Mouse (Mus musculus) liver, adult 2 months (tissue): ENCODE results near the gene Sumf1. TPM values are rescaled to one million over a fixed set of nuclear protein-coding genes. Genes with fewer than 3 reads are reported as not detected.
A peak's percentile ranks its signal among the peaks of the same experiment; 100 is the strongest.

Experiments
- DNase-seq: peaks from one replicate; pipeline ENCODE4 v3.0.0-alpha.2; 2011; ENCODE audit warnings: low read depth, low spot score; ENCODE audit errors: extremely low read depth
- H3K27ac ChIP-seq: fragments of 200-500 bp; replicated peaks from 2 replicates; pipeline ENCODE4 v1.5.1; 2012; ENCODE audit warnings: low read depth, mild to moderate bottlenecking, control low read depth, inconsistent platforms, low read length; ENCODE audit not compliant: insufficient read depth
- H3K27me3 ChIP-seq: fragments of 200-500 bp; 2 replicates; pipeline ENCODE4 v1.6.1; 2012; ENCODE audit warnings: mild to moderate bottlenecking, moderate library complexity, low read length, inconsistent platforms; ENCODE audit not compliant: control insufficient read depth, insufficient read depth
- H3K36me3 ChIP-seq: fragments of 200-500 bp; 2 replicates; pipeline ENCODE4 v1.6.1; 2012; ENCODE audit warnings: low read length, inconsistent platforms; ENCODE audit not compliant: control insufficient read depth, insufficient read depth
- H3K4me1 ChIP-seq: fragments of 200-500 bp; 2 replicates; pipeline ENCODE4 v1.6.1; 2011; ENCODE audit warnings: low read length; ENCODE audit not compliant: control insufficient read depth, insufficient read depth
- H3K4me3 ChIP-seq: fragments of 200-500 bp; 2 replicates; pipeline ENCODE4 v1.5.1; 2011; ENCODE audit warnings: low read depth, mild to moderate bottlenecking, control low read depth, low read length, moderate library complexity; ENCODE audit not compliant: insufficient read depth
- H3K79me2 ChIP-seq: fragments of 200-500 bp; 2 replicates; pipeline ENCODE4 v1.6.1; 2012; ENCODE audit warnings: inconsistent platforms, mild to moderate bottlenecking, low read length, moderate library complexity; ENCODE audit not compliant: control insufficient read depth, insufficient read depth
- H3K9ac ChIP-seq: fragments of 200-500 bp; 2 replicates; pipeline ENCODE4 v1.6.1; 2012; ENCODE audit warnings: low read depth, mild to moderate bottlenecking, control low read depth, inconsistent platforms, low read length
- CTCF ChIP-seq: fragments of 200-500 bp; IDR thresholded peaks from 2 replicates; pipeline ENCODE4 v1.5.1; 2011; ENCODE audit warnings: low read depth, low read length, control low read depth
- POLR2A ChIP-seq: fragments of 200-500 bp; IDR thresholded peaks from 2 replicates; pipeline ENCODE4 v1.6.1; 2011; ENCODE audit warnings: low read length, control low read depth; ENCODE audit not compliant: insufficient read depth; ENCODE audit errors: extremely low read depth
- whole genome bisulfite sequencing: fragments of 180-500 bp; shearing (Covaris S2); methylation state at CpG from one replicate; pipeline ENCODE4 v1.1.7; 2018; 5-methylcytosine and 5-hydroxymethylcytosine counted together
- polyA plus RNA-seq: library from polyadenylated mRNA; depleted of rRNA; stranded (reverse); fragments of >200 nt; gene quantifications from 2 replicates; pipeline ENCODE4 v1.2.3, GENCODE M21; 2012
- total RNA-seq: library from RNA; depleted of rRNA; stranded (reverse); fragments of >200 nt; gene quantifications from 2 replicates; pipeline ENCODE4 v1.2.3, GENCODE M21; 2014

The Sumf1 gene
- total and polyA plus RNA-seq, 2 experiments = 20.5 to 23.3 TPM

GRCm38 (mm10) chr6:108098171-108098845 is 87.1 kb downstream of the Sumf1 start:
- Histone ChIP-seq H3K27ac (no peak overlapping the region), H3K79me2 (no peaks in the 10 kb centered on the region), H3K27me3 (no peaks in the 10 kb centered on the region), H3K36me3 (no peaks in the 10 kb centered on the region), H3K4me1 (peaks cover 12% of the 10 kb centered on the region), H3K4me3 (no peak overlapping the region), H3K9ac (peak overlapping the region; percentile 42; the same call in 1 of the 2 replicates)
- peak; percentile 79 for DNase-seq
- WGBS = 11% methylated on average over 9 of the region's 9 CpGs
- TF ChIP-seq CTCF (peak; percentile 36; the same call in 1 of the 2 replicates), POLR2A (no peak)

GRCm38 (mm10) chr6:108095445-108095844 is 89.9 kb downstream of the Sumf1 start:
- Histone ChIP-seq H3K27me3 (no peaks in the 10 kb centered on the region), H3K4me3 (no peak overlapping the region), H3K79me2 (no peaks in the 10 kb centered on the region), H3K4me1 (peaks cover 11% of the 10 kb centered on the region), H3K9ac (no peak overlapping the region), H3K27ac (no peak overlapping the region), H3K36me3 (no peaks in the 10 kb centered on the region)
- no peak for DNase-seq
- 92% methylated on average over 5 of the region's 5 CpGs for WGBS
- TF ChIP-seq POLR2A = no peak
- TF ChIP-seq CTCF = no peak

- DNase-seq = peak; percentile 96
- no peaks in the 10 kb centered on the region for H3K27me3 ChIP-seq
- TF ChIP-seq CTCF (no peak), POLR2A (no peak)
- H3K4me3 ChIP-seq = no peak overlapping the region
- peaks cover 8% of the 10 kb centered on the region for H3K4me1 ChIP-seq
- H3K79me2 ChIP-seq = no peaks in the 10 kb centered on the region
- H3K27ac ChIP-seq = peak overlapping the region; percentile 71
- no peaks in the 10 kb centered on the region for H3K36me3 ChIP-seq
- no peak overlapping the region for H3K9ac ChIP-seq
- 24% methylated on average over 3 of the region's 3 CpGs for WGBS
These were observed 91.9 kb downstream of the Sumf1 start for GRCm38 (mm10) chr6:108093449-108093848.

- Histone ChIP-seq H3K27me3 (no peaks in the 10 kb centered on the region), H3K4me1 (peaks cover 8% of the 10 kb centered on the region), H3K27ac (peak overlapping the region; percentile 73), H3K9ac (no peak overlapping the region), H3K4me3 (no peak overlapping the region), H3K36me3 (no peaks in the 10 kb centered on the region), H3K79me2 (no peaks in the 10 kb centered on the region)
- TF ChIP-seq CTCF (no peak), POLR2A (no peak)
- DNase-seq = peak; percentile 91
- 46% methylated on average over 3 of the region's 3 CpGs for WGBS
These were observed 92.7 kb downstream of the Sumf1 start for GRCm38 (mm10) chr6:108092646-108093045.

- Histone ChIP-seq H3K79me2 (no peaks in the 10 kb centered on the region), H3K4me3 (no peak overlapping the region), H3K27me3 (no peaks in the 10 kb centered on the region), H3K27ac (no peak overlapping the region), H3K36me3 (no peaks in the 10 kb centered on the region), H3K4me1 (peaks cover 8% of the 10 kb centered on the region), H3K9ac (no peak overlapping the region)
- peak; percentile 43 for DNase-seq
- TF ChIP-seq CTCF (no peak), POLR2A (no peak)
- WGBS = 64% methylated on average over 1 of the region's 1 CpGs
These were observed 94.1 kb downstream of the Sumf1 start for GRCm38 (mm10) chr6:108091296-108091695.

GRCm38 (mm10) chr6:108075857-108076256 is 109.5 kb downstream of the Sumf1 start:
- no peak for DNase-seq

More at GRCm38 (mm10) chr6:108075857-108076256, 109.5 kb downstream of the Sumf1 start:
- Histone ChIP-seq H3K4me1 (no peaks in the 10 kb centered on the region), H3K36me3 (peaks cover 11% of the 10 kb centered on the region), H3K4me3 (no peak overlapping the region), H3K27ac (no peak overlapping the region), H3K79me2 (no peaks in the 10 kb centered on the region), H3K9ac (no peak overlapping the region), H3K27me3 (no peaks in the 10 kb centered on the region)
- WGBS = 94% methylated on average over 7 of the region's 7 CpGs
- TF ChIP-seq CTCF (no peak), POLR2A (no peak)
